Mouse (Mus musculus): ENCODE measurements around the gene Emp3.

DNA sequence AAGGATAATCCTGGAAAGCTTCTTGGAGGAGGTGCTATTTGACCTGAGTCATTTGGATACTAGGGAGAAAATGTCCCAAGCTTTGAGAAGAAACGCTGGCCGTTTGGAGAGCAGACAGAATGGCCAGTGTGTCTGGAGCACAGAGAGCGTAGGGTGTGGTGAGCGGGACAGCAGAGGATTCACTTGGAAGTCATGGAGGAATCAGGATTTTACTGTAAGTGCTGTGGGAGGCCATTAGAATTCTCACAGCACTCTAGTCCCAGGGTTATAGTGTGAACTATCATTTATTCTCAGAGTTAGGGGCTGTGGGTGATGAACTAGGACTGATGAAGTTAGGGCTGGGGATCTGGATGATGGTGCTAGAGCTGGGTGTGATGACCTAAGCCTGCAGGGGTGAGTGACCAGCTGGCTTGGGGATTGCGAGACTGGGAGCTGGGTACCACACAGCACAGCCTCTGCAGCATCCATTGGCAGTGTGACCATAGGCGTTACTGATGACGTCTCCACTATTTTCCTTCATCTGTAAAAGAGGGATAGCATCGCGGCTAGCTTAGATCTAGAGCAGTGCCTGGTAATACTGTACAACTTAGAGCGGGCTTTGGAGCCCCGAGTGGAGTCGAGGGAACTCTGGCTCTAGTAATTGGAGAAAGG is 871 bp upstream of the Emp3 start:
- TF ChIP-seq POLR2A (IDR thresholded peaks at IDR 0.05; ENCODE audit: borderline replicate concordance, control insufficient read depth, low read depth, low read length) = no peak
- no peak for TF ChIP-seq CTCF (IDR thresholded peaks at IDR 0.05; ENCODE audit: control insufficient read depth, insufficient read depth, low read length)
